Comparison of ENCODE assay signal across 7 mouse cellular contexts in genomic region chr1:40085403-40086182, GRCm38 (mm10). TPM values are rescaled to one million over a fixed set of nuclear protein-coding genes. Genes with fewer than 3 reads are reported as not detected.
DNase-seq lines count a peak whose midpoint lies in the region; ATAC-seq and TF ChIP-seq lines count a peak whose summit lies in the region.

No protein-coding gene starts in this region.

- peak overlapping the region; percentile 67 for H3K27ac ChIP-seq in bone marrow, adult 2 months (ENCODE audit: control insufficient read depth, insufficient read depth, low read depth, low read length, poor library complexity)
- H3K27ac ChIP-seq in embryonic facial prominence, embryonic 14.5 days (replicated peaks; ENCODE audit: low read depth, low read length), result no peak overlapping the region
- H3K27ac ChIP-seq in limb, embryonic 11.5 days (replicated peaks; ENCODE audit: low read depth, low read length), result no peak overlapping the region
- H3K27ac ChIP-seq in midbrain, embryonic 12.5 days (replicated peaks), result no peak overlapping the region

- peak; percentile 92 for DNase-seq in embryonic facial prominence, embryonic 14.5 days (ENCODE audit: low spot score)
- DNase-seq in heart, adult 9 months (ENCODE audit: low spot score in 2 of 2), result peak; percentile 58 to 71
- peak; percentile 38 to 60 for DNase-seq in kidney, adult 8-10 months
- DNase-seq in limb, embryonic 11.5 days (ENCODE audit: low spot score), result peak; percentile 82
- peak; percentile 85 for DNase-seq in skeletal muscle tissue, adult 2 months (ENCODE audit: low read depth, low spot score)

- WGBS in bone marrow, adult 2 months, result 5% methylated on average over 25 of the region's 25 CpGs
- 2% methylated on average over 25 of the region's 25 CpGs for WGBS in embryonic facial prominence, embryonic 14.5 days
- WGBS in limb, embryonic 11.5 days, result 6% methylated on average over 25 of the region's 25 CpGs
- 4% methylated on average over 25 of the region's 25 CpGs for WGBS in midbrain, embryonic 12.5 days

- no peaks in the 10 kb centered on the region for H3K27me3 ChIP-seq in embryonic facial prominence, embryonic 14.5 days (replicated peaks; ENCODE audit: control insufficient read depth, insufficient read depth, low read length)
- H3K27me3 ChIP-seq in limb, embryonic 11.5 days (ENCODE audit: control insufficient read depth, insufficient read depth, low read length), result no peaks in the 10 kb centered on the region
- peaks cover 9% of the 10 kb centered on the region; the same call in 1 of the 2 replicates for H3K27me3 ChIP-seq in midbrain, embryonic 12.5 days

- peak overlapping the region; percentile 63 for H3K9ac ChIP-seq in embryonic facial prominence, embryonic 14.5 days (ENCODE audit: low read depth, low read length)
- H3K9ac ChIP-seq in limb, embryonic 11.5 days (ENCODE audit: low read length), result peak overlapping the region; percentile 34; the same call in 1 of the 2 replicates
- peak overlapping the region; percentile 43 for H3K9ac ChIP-seq in midbrain, embryonic 12.5 days (replicated peaks)

- TF ChIP-seq POLR2A in bone marrow, adult 2 months (IDR thresholded peaks at IDR 0.05; ENCODE audit: borderline replicate concordance, control insufficient read depth, low read depth, low read length), result no peak

- H3K36me3 ChIP-seq in embryonic facial prominence, embryonic 14.5 days (ENCODE audit: control insufficient read depth, insufficient read depth, low read length), result no peaks in the 10 kb centered on the region
- no peaks in the 10 kb centered on the region for H3K36me3 ChIP-seq in limb, embryonic 11.5 days (ENCODE audit: control insufficient read depth, insufficient read depth, low read length)
- H3K36me3 ChIP-seq in midbrain, embryonic 12.5 days, result no peaks in the 10 kb centered on the region

- peak overlapping the region; percentile 78 for H3K4me3 ChIP-seq in bone marrow, adult 2 months (replicated peaks; ENCODE audit: control insufficient read depth, low read depth, low read length)
- peak overlapping the region; percentile 46 for H3K4me3 ChIP-seq in embryonic facial prominence, embryonic 14.5 days (ENCODE audit: low read depth, low read length)
- H3K4me3 ChIP-seq in limb, embryonic 11.5 days (ENCODE audit: low read depth, low read length), result peak overlapping the region; percentile 26
- peak overlapping the region; percentile 48 for H3K4me3 ChIP-seq in midbrain, embryonic 12.5 days

- peaks cover 1% of the 10 kb centered on the region; the same call in 1 of the 2 replicates for H3K4me1 ChIP-seq in bone marrow, adult 2 months (ENCODE audit: control insufficient read depth, insufficient read depth, low read length)
- H3K4me1 ChIP-seq in embryonic facial prominence, embryonic 14.5 days (ENCODE audit: control insufficient read depth, insufficient read depth, low read length), result peaks cover 5% of the 10 kb centered on the region; the same call in 1 of the 2 replicates
- 0 out of 2 replicates have a peak, but pooled peaks cover 4% of the 10 kb centered on the region for H3K4me1 ChIP-seq in limb, embryonic 11.5 days (ENCODE audit: control insufficient read depth, insufficient read depth, low read length)
- H3K4me1 ChIP-seq in midbrain, embryonic 12.5 days, result peaks cover 6% of the 10 kb centered on the region; the same call in 1 of the 2 replicates

- no peak for TF ChIP-seq CTCF in bone marrow, adult 2 months (IDR thresholded peaks at IDR 0.05; ENCODE audit: control insufficient read depth, insufficient read depth, low read length)

- peak overlapping the region; percentile 79 for H3K4me2 ChIP-seq in embryonic facial prominence, embryonic 14.5 days (ENCODE audit: low read depth, low read length)
- peak overlapping the region; percentile 81 for H3K4me2 ChIP-seq in limb, embryonic 11.5 days (ENCODE audit: low read depth, severe bottlenecking)
- peak overlapping the region; percentile 79 for H3K4me2 ChIP-seq in midbrain, embryonic 12.5 days (replicated peaks)

- ATAC-seq in embryonic facial prominence, embryonic 14.5 days (ENCODE audit: low read depth), result peak; percentile 86
- no peak for ATAC-seq in limb, embryonic 11.5 days (ENCODE audit: insufficient number of reproducible peaks, low FRiP score, low TSS enrichment, low read depth)
- peak; percentile 84 for ATAC-seq in midbrain, embryonic 12.5 days (ENCODE audit: low FRiP score, low read depth)

- no peaks in the 10 kb centered on the region for H3K9me3 ChIP-seq in embryonic facial prominence, embryonic 14.5 days (ENCODE audit: control insufficient read depth, low read length)
- no peaks in the 10 kb centered on the region for H3K9me3 ChIP-seq in limb, embryonic 11.5 days (ENCODE audit: control insufficient read depth, low read length)
- H3K9me3 ChIP-seq in midbrain, embryonic 12.5 days, result no peaks in the 10 kb centered on the region

RNA-seq across cellular contexts. Expression of gene Il1r2, which starts 11.7 kb away (rescaled TPM):
- polyA plus RNA-seq in bone marrow, adult 2 months (2011; ENCODE audit: insufficient read depth, insufficient read length, low replicate concordance, missing spikeins), result 10.6 and 36.8 TPM in 2 replicates
- polyA plus RNA-seq in embryonic facial prominence, embryonic 14.5 days (2014; fragmentation: Nextera tagmentation; extraction: Ambion mirVana), result 0.54 and 0.81 TPM in 2 replicates
- 0.13 and 1.0 TPM in 2 replicates for polyA plus RNA-seq in limb, embryonic 11.5 days (2014; fragmentation: Nextera tagmentation; extraction: Ambion mirVana)
- polyA plus RNA-seq in midbrain, embryonic 12.5 days (2016; fragmentation: Nextera tagmentation; extraction: Ambion mirVana), result 0.47 TPM in 1 of 2 replicates, not detected in the other

Comparison
In these comparisons a context has a peak if more than half of its experiments do, and no peak if none do; other contexts are left out.
1. H3K4me3 ChIP-seq: peak in every context shown above with its lines; median percentile 78 in bone marrow, adult 2 months; 48 in midbrain, embryonic 12.5 days; 46 in embryonic facial prominence, embryonic 14.5 days; 26 in limb, embryonic 11.5 days.